Mouse (Mus musculus) bone marrow, adult 2 months (tissue): ENCODE measurements at regions not wholly inside any gene's neighbourhood (a gene's known extent, or its start where the extent isn't known, plus 50 kb on each side); places are given as distances from the start of the nearest gene placed in this dataset.

Source experiments
- H3K27ac ChIP-seq: fragments of 200-500 bp; 2 replicates; pipeline ENCODE4 v1.5.1; 2012; ENCODE audit warnings: low read depth, mild to moderate bottlenecking, control low read depth, inconsistent platforms, low read length; ENCODE audit not compliant: control insufficient read depth, poor library complexity, insufficient read depth
- H3K4me1 ChIP-seq: fragments of 200-500 bp; 2 replicates; pipeline ENCODE4 v1.6.1; 2011; ENCODE audit warnings: low read length; ENCODE audit not compliant: control insufficient read depth, insufficient read depth
- H3K4me3 ChIP-seq: fragments of 200-500 bp; replicated peaks from 2 replicates; pipeline ENCODE3; 2011; ENCODE audit warnings: mild to moderate bottlenecking, low read depth, low read length, control low read depth; ENCODE audit not compliant: control insufficient read depth
- CTCF ChIP-seq: fragments of 200-500 bp; IDR thresholded peaks from 2 replicates; pipeline ENCODE4 v1.5.1; 2011; ENCODE audit warnings: low read length, control low read depth; ENCODE audit not compliant: control insufficient read depth, insufficient read depth
- POLR2A ChIP-seq: fragments of 200-500 bp; IDR thresholded peaks from 2 replicates; pipeline ENCODE4 v1.6.1; 2011; ENCODE audit warnings: low read depth, mild to moderate bottlenecking, control low read depth, low read length, borderline replicate concordance; ENCODE audit not compliant: control insufficient read depth
- whole genome bisulfite sequencing: fragments of 180-500 bp; shearing (Covaris S2); methylation state at CpG from one replicate; pipeline ENCODE4 v1.1.7; 2018; 5-methylcytosine and 5-hydroxymethylcytosine counted together

- H3K4me1 ChIP-seq = no peaks in the 10 kb centered on the region
- TF ChIP-seq CTCF (peak; percentile 63), POLR2A (no peak)
- 21% methylated on average over 8 of the region's 8 CpGs for WGBS
Measured at GRCm38 (mm10) chr4:24154418-24154817, 341.8 kb upstream of the Mms22l start.

GRCm38 (mm10) chr4:24173750-24174149 lies 322.5 kb upstream of the Mms22l start:
- H3K27ac ChIP-seq = no peak overlapping the region
- H3K4me1 ChIP-seq = no peaks in the 10 kb centered on the region
- no peak for TF ChIP-seq CTCF
- TF ChIP-seq POLR2A = no peak
- WGBS = 63% methylated on average over 2 of the region's 2 CpGs
- H3K4me3 ChIP-seq = no peak overlapping the region

More at GRCm38 (mm10) chr4:24154418-24154817, 341.8 kb upstream of the Mms22l start:
- Histone ChIP-seq H3K27ac (no peak overlapping the region), H3K4me3 (no peak overlapping the region)

- Histone ChIP-seq H3K4me3 (no peak overlapping the region), H3K27ac (no peak overlapping the region), H3K4me1 (no peaks in the 10 kb centered on the region)
- WGBS = 50% methylated on average over 10 of the region's 10 CpGs
- TF ChIP-seq POLR2A (no peak), CTCF (no peak)
Measured at GRCm38 (mm10) chr4:24213262-24214036, 282.8 kb upstream of the Mms22l start.

GRCm38 (mm10) chr4:24214037-24214362 lies 282.3 kb upstream of the Mms22l start:
- no peak overlapping the region for H3K4me3 ChIP-seq
- no peaks in the 10 kb centered on the region for H3K4me1 ChIP-seq
- H3K27ac ChIP-seq = no peak overlapping the region
- 79% methylated on average over 3 of the region's 3 CpGs for WGBS
- no peak for TF ChIP-seq POLR2A
- no peak for TF ChIP-seq CTCF

GRCm38 (mm10) chr4:24218383-24218934 lies 277.8 kb upstream of the Mms22l start:
- WGBS = 80% methylated on average over 6 of the region's 6 CpGs
- no peak overlapping the region for H3K27ac ChIP-seq
- H3K4me3 ChIP-seq = no peak overlapping the region
- no peaks in the 10 kb centered on the region for H3K4me1 ChIP-seq
- TF ChIP-seq CTCF (no peak), POLR2A (no peak)

- Histone ChIP-seq H3K4me3 (no peak overlapping the region), H3K4me1 (no peaks in the 10 kb centered on the region), H3K27ac (no peak overlapping the region)
- WGBS = 79% methylated on average over 4 of the region's 4 CpGs
- TF ChIP-seq CTCF (no peak), POLR2A (no peak)
Measured at GRCm38 (mm10) chr4:24219074-24219497, 277.2 kb upstream of the Mms22l start.

- WGBS = 74% methylated on average over 3 of the region's 3 CpGs
- H3K4me1 ChIP-seq = no peaks in the 10 kb centered on the region
- no peak overlapping the region for H3K4me3 ChIP-seq
- TF ChIP-seq CTCF = no peak
- TF ChIP-seq POLR2A = no peak
- no peak overlapping the region for H3K27ac ChIP-seq
Measured at GRCm38 (mm10) chr4:24219583-24219982, 276.7 kb upstream of the Mms22l start.

GRCm38 (mm10) chr4:24245124-24245523 lies 251.1 kb upstream of the Mms22l start:
- H3K27ac ChIP-seq = no peak overlapping the region
- TF ChIP-seq CTCF (no peak), POLR2A (no peak)
- H3K4me3 ChIP-seq = no peak overlapping the region
- 59% methylated on average over 6 of the region's 6 CpGs for WGBS
- H3K4me1 ChIP-seq = no peaks in the 10 kb centered on the region
